Mouse (Mus musculus): ENCODE measurements around the gene Ggct. TPM values are rescaled to one million over a fixed set of nuclear protein-coding genes. Genes with fewer than 3 reads are reported as not detected.

The Ggct gene
- total RNA-seq, 2 experiments from 2014 or later = 8.8 to 8.9 TPM

DNA sequence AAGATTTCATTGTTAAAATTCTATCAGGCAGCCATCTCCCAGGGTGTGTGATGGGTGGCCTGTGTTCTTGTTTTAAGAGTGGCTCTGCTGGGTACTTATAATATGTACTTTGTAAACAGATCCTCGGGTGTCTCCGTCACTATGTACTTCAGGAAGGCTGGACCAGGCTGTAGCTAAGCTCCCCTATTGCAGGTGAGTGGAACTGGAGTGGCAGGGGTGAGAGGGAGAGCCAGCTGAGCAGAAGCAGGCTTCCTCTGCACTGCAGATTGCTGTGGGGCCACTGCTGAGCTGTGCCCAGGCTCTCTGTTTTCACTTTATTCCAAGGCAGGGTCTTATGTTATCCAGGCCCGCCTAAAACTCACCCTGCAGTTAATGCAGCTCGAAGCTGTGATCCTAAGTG, 9.7 kb upstream of the Ggct start:
- intact Hi-C loops (cut with DNase I) = no loop called here
- DNase-seq = no peak

DNA sequence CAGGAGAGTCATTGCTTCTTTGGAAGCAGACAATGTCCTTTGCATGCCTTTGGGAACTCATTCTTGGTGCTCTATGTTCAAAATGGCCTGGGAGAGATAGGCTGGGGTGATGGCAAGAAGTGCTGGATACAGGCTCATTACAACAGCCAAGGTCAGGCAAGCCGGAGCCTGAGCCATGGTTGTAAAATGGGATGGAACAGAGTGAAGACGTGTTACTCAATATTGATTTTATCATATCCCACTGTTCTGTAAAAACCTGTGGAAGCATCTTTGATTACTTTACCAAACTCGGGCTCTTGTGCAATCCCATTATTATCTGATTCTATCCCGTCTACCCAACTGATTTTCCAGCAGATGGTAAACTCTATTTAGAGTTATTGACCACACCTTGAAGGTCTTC, 8.6 kb upstream of the Ggct start:
- intact Hi-C loops (cut with DNase I) = no loop called here
- DNase-seq = no peak

DNA sequence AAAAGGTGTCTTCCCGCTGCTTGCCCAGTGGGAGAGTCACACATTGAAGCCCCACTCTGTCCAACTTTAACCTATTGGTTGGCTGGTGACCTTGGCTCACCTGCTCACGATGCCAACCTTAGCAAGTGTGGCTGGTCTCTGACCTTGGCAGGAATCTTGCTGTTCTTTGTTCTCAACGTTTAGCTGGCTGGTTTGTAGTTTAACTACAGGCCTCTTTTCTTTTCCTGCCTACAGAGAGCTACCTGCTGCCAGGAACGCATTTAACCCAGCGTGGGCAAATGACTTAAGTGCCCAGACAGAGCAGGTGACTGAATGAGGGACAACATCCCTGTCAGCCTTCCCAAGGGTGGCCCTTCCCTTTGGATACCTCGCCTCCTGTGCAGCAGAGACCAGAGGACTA, 5.0 kb upstream of the Ggct start:
- intact Hi-C loops (cut with DNase I) = no loop called here
- DNase-seq = no peak

- DNase-seq = no peak
- intact Hi-C loops (cut with DNase I) = no loop called here
Observed at GRCm38 (mm10) chr6:54996361-54996760, 3.6 kb upstream of the Ggct start.

DNA sequence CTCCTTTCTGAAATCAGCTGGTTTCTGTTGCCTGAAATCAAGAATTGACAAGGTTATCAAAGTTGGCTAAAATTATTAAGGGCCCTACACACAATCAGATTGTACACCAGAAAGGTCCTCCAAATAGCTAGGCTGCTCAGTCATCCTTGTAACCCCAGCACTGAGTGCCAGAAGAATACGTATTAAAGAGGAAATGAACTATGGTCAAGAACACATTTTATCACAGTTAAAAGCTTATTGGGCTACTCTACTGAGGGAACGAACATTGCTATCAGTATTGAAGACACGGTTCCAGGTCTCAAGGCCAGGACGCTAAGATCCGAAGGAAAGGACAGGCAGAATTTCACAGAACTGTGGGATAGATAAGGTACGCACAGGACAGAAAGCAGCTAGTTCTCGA, 609 bp downstream of the Ggct start:
- intact Hi-C loops (cut with DNase I) = loop anchor here (5.0 kb wide), 2 partner anchors 75 to 285 kb away; no protein-coding TSS in a partner anchor
- DNase-seq = no peak

DNA sequence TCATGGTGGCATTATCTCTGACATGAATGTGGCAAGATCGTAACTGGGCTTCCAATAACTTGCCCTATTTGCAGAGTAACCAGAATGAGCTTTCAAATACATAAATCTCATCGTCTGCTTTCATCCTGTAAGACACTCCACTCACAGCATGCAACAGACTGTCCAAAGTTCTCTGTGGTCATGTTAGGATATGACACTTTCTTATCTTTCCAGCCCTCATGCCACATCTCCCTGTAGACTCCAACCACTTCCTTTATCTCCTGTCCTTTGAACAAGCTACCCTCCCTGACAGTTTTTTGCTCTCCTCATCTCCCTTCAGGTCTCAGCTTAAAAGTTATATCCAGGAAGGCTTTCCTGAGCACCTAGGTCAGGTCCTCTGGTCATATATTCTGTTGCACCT, 1.6 kb downstream of the Ggct start:
- no peak for DNase-seq
- intact Hi-C loops (cut with DNase I) = loop anchor here (5.0 kb wide), 2 partner anchors 74 to 284 kb away; no protein-coding TSS in a partner anchor

DNA sequence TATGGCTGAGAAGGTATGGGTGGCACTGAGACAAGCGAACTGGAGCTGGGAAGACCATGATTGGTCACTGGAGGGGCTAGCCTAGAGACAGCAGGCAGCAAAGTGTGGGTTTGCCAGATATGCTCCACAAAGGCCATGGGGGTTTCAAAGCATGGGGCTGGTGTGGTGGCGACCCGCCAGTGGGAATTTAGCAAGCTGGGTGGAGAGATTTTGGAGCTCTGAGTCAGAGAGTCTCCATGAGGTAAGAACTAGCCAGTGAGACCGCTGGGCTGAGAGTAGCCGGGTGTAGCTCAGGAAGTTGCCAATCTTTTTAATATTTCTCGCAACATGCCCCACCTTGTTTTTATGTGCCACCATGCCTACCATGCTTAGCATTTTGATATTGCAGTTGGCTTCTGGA, 4.6 kb downstream of the Ggct start:
- intact Hi-C loops (cut with DNase I) = loop anchor here (5.0 kb wide), 1 partner anchor 181 kb away; no protein-coding TSS in a partner anchor
- no peak for DNase-seq

DNA sequence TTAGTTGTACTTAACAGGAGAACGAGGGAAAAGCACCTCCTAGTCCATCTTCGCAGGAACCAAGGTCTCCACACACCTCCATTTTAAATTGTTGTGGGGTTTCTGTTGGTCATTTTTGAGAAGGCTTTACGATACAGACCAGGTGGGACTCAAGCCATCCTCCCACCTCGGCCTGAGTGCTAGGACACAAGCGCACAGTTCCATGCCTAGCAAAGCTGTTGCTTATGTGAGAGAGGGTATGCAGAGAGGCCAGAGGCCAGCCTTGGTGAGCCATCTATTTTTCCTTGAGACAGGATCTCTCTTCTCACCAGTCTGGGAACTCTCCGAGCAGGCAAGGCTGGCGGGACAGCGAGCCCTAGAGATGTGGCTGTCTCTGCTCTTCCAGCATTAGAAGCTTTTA, 8.7 kb downstream of the Ggct start:
- intact Hi-C loops (cut with DNase I) = no loop called here
- no peak for DNase-seq

GRCm38 (mm10) chr6:54983526-54984050, 9.2 kb downstream of the Ggct start:
- intact Hi-C loops (cut with DNase I) = no loop called here
- DNase-seq = no peak

- no peak for DNase-seq
- intact Hi-C loops (cut with DNase I) = no loop called here
Observed at GRCm38 (mm10) chr6:54979426-54979825, 13.3 kb downstream of the Ggct start.

DNA sequence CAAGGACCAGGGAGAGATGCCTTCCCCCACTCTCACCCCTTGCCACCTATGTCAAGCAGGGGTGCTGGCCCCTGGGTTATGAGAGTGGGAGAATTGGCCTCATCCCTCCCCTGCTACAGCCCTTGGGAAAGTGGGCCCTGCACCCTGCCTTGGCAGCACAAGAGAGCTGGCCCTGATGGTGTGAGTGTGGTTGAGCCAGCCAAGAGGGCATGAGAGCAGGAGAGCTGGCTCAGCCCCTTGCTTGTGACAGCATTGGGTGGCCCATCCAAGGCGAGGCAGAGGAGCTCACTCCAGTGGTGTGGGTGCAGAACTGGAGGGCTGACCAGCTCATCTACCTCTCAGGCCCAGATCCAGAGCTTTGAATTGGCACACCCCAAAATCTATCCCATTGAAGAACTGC, 17.1 kb downstream of the Ggct start:
- intact Hi-C loops (cut with DNase I) = no loop called here
- DNase-seq = no peak

GRCm38 (mm10) chr6:54974501-54974900, 18.2 kb downstream of the Ggct start:
- no peak for DNase-seq
- intact Hi-C loops (cut with DNase I) = no loop called here

GRCm38 (mm10) chr6:54972929-54973211, 19.9 kb downstream of the Ggct start:
- intact Hi-C loops (cut with DNase I) = no loop called here
- no peak for DNase-seq

DNA sequence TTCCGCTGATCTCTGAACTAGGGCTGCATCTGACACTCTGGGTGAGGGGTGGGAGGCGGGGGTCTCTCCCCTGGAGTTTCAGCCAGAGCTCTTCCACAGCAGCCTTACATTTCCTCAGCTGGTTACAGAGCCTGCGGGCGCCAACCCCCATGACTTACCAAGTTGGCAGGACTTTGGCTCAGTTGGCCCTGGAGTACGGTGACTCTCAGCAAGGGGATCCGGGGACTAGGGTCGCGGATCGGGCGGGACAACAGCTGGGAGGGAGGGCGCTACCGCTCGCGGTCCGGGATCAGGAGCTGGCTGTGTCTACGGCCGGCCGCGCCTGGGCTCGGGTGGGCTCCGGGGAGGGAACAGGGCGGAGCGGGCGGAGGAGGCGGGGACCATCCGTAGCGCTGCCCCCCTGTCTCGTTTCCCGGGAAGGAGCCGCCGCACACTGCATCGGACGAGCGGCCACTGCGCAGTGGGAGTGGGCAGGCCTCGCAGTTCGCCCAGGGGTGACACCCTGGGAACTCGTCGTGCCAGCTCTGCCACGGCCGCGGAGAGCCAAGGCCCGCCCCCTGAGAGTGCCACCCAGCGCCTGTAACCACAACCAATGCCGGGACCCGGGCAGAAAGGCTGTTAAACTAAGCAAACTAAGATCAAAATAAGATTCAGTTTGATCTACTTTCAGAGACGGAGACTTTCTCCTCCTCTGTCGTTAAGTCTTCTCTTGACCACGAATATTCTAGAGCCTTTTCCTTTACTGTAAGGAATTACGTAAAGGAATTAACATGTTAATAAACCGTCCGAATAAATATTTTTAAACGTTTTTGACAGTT, 20.4 kb downstream of the Ggct start, which contains the start of gene Nod1:
Gene Nod1 (minus strand): TSS at position 502 of the 818 bp plus-strand sequence.
- intact Hi-C loops (cut with DNase I) = no loop called here
- peak; percentile 79 to 83 for DNase-seq

DNA sequence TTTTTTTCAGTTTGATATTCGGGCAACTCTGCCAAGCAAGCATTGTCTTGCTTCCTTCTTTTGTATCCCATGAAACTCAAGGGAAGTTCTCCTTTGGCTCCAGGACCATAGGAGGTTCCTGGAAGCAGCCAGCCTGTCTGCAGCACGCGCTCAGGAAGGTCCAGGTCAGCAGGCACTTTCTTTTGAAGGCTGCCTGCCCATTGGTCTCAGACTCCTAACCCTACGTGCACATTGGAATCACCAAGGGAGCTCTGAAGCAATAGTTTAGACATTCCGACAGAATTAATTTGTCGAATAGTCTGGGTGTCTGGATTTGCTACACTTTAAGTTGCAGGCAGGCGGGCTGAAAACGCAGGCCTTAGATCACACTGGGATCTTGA, 21.0 kb downstream of the Ggct start:
- intact Hi-C loops (cut with DNase I) = no loop called here
- DNase-seq = no peak

DNA sequence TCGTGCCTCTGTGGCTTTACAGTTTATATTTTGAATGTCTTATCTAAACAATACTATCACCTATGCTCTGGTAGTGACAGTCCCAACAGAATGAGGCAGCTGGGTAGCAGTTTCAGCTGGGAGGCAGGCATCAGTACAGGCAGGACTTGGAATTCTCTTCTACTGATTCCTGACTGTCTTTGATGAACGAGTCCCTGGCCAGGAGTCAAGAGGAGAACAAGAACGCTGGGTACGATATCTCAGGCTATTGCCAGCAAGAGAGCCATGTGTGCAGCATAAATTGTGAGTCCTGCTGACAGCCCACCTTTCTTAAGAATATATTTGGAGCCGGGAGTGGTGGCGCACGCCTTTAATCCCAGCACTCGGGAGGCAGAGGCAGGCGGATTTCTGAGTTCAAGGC, 22.2 kb downstream of the Ggct start:
- no peak for DNase-seq
- intact Hi-C loops (cut with DNase I) = no loop called here

DNA sequence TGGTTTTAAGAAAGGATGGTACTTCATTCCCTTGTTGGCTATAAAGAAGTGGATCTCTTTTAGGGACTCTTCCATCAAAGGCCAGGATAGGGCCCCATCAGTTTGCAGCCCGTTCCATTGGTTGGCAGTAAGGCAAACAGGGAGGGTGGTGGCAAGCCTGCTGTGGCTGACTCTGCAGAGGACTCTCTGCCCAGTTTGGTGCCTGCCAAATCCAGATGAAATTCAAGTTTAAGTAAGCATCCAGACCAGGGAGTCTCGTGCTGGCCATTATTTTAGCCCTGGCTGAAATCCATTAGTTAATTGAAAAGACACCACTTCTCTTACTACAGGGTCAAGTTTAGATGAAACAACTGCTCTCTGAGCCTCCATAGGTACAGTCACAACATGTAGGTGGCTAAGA, 22.9 kb downstream of the Ggct start:
- no peak for DNase-seq
- intact Hi-C loops (cut with DNase I) = loop anchor here (2.0 kb wide), 1 partner anchor 53 kb away; no protein-coding TSS in a partner anchor

- DNase-seq = no peak
- intact Hi-C loops (cut with DNase I) = no loop called here
Observed at GRCm38 (mm10) chr6:54967591-54967990, 25.2 kb downstream of the Ggct start.

DNA sequence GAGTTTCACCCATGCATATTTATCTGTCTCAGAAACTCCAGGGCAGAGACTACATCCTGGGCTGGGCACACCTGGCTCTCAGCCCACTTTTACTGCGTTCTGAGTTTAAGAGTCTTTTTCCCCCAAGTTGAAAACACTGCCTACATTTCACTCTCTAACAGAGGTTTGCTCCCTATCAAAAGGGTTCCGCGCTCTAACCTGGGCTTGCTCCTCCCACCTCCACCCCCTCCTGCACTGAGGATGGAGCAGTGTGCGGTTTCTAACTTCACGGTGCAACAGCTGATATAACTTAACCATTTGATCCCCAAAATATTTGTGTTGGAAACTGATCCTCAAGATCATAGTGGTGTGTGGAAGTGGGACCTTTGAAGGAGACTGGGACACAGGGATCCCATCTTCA, 27.5 kb downstream of the Ggct start:
- intact Hi-C loops (cut with DNase I) = no loop called here
- DNase-seq = no peak

- intact Hi-C loops (cut with DNase I) = no loop called here
Observed at GRCm38 (mm10) chr6:54964755-54965154, 28.0 kb downstream of the Ggct start.

DNA sequence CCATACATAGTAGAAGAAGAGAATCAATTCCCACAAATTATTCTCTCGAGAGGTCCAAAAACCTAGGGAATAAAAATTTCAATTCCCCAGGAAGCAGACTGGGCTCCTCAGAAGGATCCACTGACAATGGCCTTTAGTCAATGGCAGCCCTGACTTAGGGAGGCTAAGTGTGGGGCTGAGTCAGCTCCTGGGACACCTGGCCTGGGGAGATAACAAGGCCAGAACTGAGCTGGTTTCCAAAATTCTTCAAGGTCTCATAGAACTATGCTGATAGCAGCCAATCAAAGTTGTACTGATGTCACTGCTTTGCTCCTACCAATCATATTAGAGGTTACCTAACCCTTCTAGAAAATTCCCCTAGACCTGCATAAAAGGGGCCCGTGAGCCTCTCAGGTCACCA, 29.2 kb downstream of the Ggct start:
- no peak for DNase-seq
- intact Hi-C loops (cut with DNase I) = no loop called here

More at GRCm38 (mm10) chr6:54964755-54965154, 28.0 kb downstream of the Ggct start:
- no peak for DNase-seq

DNA sequence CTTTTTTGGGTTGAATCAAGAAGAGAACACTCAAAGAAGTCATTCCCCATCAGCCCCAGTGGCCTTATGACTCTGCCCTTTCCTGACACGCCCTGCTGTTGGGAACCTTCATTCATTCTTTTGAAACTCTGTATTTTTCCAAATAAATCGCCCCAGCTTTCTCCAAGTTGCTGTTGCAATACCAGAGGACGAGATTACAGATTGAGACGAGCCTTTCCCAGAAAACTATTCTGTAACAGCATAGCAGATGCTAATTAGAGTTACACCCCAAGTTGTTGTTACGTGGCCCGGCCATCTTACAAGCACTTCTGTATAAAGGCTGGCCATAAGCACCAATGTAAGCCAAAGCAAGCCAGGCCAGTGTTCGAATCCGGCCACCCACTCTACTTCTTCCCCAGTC, 35.1 kb downstream of the Ggct start:
- intact Hi-C loops (cut with DNase I) = no loop called here
- no peak for DNase-seq

Measured in gastrocnemius, postnatal 36 days (tissue).